Mouse (Mus musculus): ENCODE measurements around the gene Klhl21.

- TF ChIP-seq GATA1 (IDR thresholded peaks at IDR 0.05; ENCODE audit: borderline replicate concordance, low read length) (no peak), FLI1 (IDR thresholded peaks at IDR 0.05; ENCODE audit: low read length) (no peak)
Observed at GRCm38 (mm10) chr4:152044609-152045008, 36.0 kb downstream of the Klhl21 start.
